Mouse (Mus musculus): ENCODE results near the gene Slc29a1.

DNA sequence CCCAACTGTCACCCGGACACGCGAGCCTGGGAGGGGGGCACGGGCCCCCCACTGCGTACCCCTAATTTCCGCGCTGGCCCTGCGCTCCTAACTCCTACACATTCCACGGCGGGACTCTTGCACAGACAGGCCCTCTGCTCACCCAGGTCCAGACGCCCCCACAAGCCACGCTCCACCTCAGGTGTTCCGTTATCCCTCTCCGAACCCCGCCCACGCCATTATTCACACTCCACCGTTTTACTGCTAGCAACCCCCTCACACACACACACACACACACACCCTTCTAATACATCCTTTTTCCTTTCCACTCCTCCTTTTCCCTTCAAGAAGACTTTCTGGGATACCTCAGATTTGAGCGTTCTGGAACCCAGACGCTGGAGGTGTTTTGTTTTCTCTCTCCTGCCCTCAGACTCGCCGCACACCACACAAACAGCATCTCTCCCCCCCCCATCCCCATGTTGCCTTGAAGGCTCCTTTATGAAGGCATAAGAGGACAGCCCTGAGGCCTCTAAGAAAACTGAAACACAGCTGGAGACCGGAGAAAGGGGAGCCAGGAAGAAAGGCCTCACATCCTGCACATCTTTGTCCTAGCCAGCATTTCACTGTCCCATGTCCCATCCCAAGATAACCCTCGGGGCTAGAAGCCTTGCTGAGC lies 3.5 kb downstream of the Slc29a1 start:
- no peak for TF ChIP-seq POLR2A (IDR thresholded peaks at IDR 0.05; ENCODE audit: control insufficient read depth, extremely low read depth, insufficient read depth, low read length, poor library complexity)
- TF ChIP-seq CTCF (IDR thresholded peaks at IDR 0.05; ENCODE audit: borderline replicate concordance, control insufficient read depth, extremely low read depth, insufficient read depth, low read length, poor library complexity), result no peak
